ENCODE assay signal across 8 mouse cellular contexts in genomic region chr10:128921883-128922821, GRCm38 (mm10). TPM values are rescaled to one million over a fixed set of nuclear protein-coding genes. Genes with fewer than 3 reads are reported as not detected.
DNase-seq lines count a peak whose midpoint lies in the region; ATAC-seq lines count a peak whose summit lies in the region.

No protein-coding gene starts in this region.

- H3K4me1 ChIP-seq in megakaryocyte, embryonic 14.5 days = peaks cover 71% of the 10 kb centered on the region
- peaks cover 36% of the 10 kb centered on the region for H3K4me1 ChIP-seq in hindbrain, embryonic 12.5 days
- peaks cover 15% of the 10 kb centered on the region for H3K4me1 ChIP-seq in midbrain, embryonic 14.5 days (ENCODE audit: control insufficient read depth, insufficient read depth, low read length)

- H3K4me2 ChIP-seq in hindbrain, embryonic 12.5 days (replicated peaks) = peak overlapping the region; percentile 74
- H3K4me2 ChIP-seq in midbrain, embryonic 14.5 days (ENCODE audit: low read length) = peak overlapping the region; percentile 69

- H3K9me3 ChIP-seq in megakaryocyte, embryonic 14.5 days = no peaks in the 10 kb centered on the region
- no peaks in the 10 kb centered on the region for H3K9me3 ChIP-seq in hindbrain, embryonic 12.5 days (replicated peaks)
- H3K9me3 ChIP-seq in midbrain, embryonic 14.5 days (ENCODE audit: control insufficient read depth, low read length) = no peaks in the 10 kb centered on the region

- no peak overlapping the region for H3K27ac ChIP-seq in hindbrain, embryonic 12.5 days
- H3K27ac ChIP-seq in midbrain, embryonic 14.5 days (replicated peaks; ENCODE audit: low read depth, low read length) = peak overlapping the region; percentile 94; the same call in 1 of the 2 replicates

- peaks cover 47% of the 10 kb centered on the region for H3K36me3 ChIP-seq in megakaryocyte, embryonic 14.5 days (replicated peaks; ENCODE audit: low read length)
- H3K36me3 ChIP-seq in hindbrain, embryonic 12.5 days = peaks cover 14% of the 10 kb centered on the region
- peaks cover 11% of the 10 kb centered on the region; the same call in 1 of the 2 replicates for H3K36me3 ChIP-seq in midbrain, embryonic 14.5 days (ENCODE audit: control insufficient read depth, insufficient read depth, low read length)

- H3K9ac ChIP-seq in hindbrain, embryonic 12.5 days = peak overlapping the region; percentile 80
- H3K9ac ChIP-seq in midbrain, embryonic 14.5 days (replicated peaks; ENCODE audit: low read length) = peak overlapping the region; percentile 85; the same call in 1 of the 2 replicates

- 72% methylated on average over 16 of the region's 16 CpGs for WGBS in hindbrain, embryonic 12.5 days
- 77% methylated on average over 16 of the region's 16 CpGs for WGBS in midbrain, embryonic 14.5 days

- peak overlapping the region; percentile 93 for H3K4me3 ChIP-seq in megakaryocyte, embryonic 14.5 days (replicated peaks)
- H3K4me3 ChIP-seq in hindbrain, embryonic 12.5 days = peak overlapping the region; percentile 80
- H3K4me3 ChIP-seq in midbrain, embryonic 14.5 days (replicated peaks; ENCODE audit: low read depth, low read length) = peak overlapping the region; percentile 82

- no peaks in the 10 kb centered on the region for H3K27me3 ChIP-seq in megakaryocyte, embryonic 14.5 days (replicated peaks)
- no peaks in the 10 kb centered on the region for H3K27me3 ChIP-seq in hindbrain, embryonic 12.5 days
- no peaks in the 10 kb centered on the region for H3K27me3 ChIP-seq in midbrain, embryonic 14.5 days (ENCODE audit: control insufficient read depth, insufficient read depth, low read length)

- peak; percentile 69 for DNase-seq in cerebellum, adult 9-10 months
- DNase-seq in midbrain, embryonic 14.5 days = no peak
- no peak for DNase-seq in thymus, postnatal 36 days
- DNase-seq in urinary bladder, postnatal 36 days (ENCODE audit: low spot score in 2 of 2) = no peak

- no peak for ATAC-seq in cerebellum, adult (ENCODE audit: insufficient number of reproducible peaks, low FRiP score, low TSS enrichment)
- no peak for ATAC-seq in megakaryocyte, adult 5-6 weeks (ENCODE audit: poor library complexity, severe bottlenecking)
- no peak for ATAC-seq in hindbrain, embryonic 12.5 days (ENCODE audit: low FRiP score)
- ATAC-seq in midbrain, embryonic 14.5 days (ENCODE audit: low FRiP score, low TSS enrichment) = no peak

RNA-seq across cellular contexts. Expression of gene Rdh5, which starts 0.5 kb away (rescaled TPM):
- 15.8 and 37.7 TPM in 2 replicates for polyA plus RNA-seq in megakaryocyte, embryonic 14.5 days (2012; ENCODE audit: insufficient read depth, low replicate concordance)
- total RNA-seq in megakaryocyte, adult 5-6 weeks (2015) = 3.4 and 6.0 TPM in 2 replicates
- 0.94 and 3.6 TPM in 2 replicates for total RNA-seq in megakaryocyte, adult 5-6 weeks (2017)
- 11.3 and 15.7 TPM in 2 replicates for polyA plus RNA-seq in hindbrain, embryonic 12.5 days (2016; fragmentation: Nextera tagmentation; extraction: Ambion mirVana)
- polyA plus RNA-seq in midbrain, embryonic 14.5 days (2014; fragmentation: Nextera tagmentation; extraction: Ambion mirVana) = 11.6 and 15.2 TPM in 2 replicates

RNA-seq across cellular contexts. Expression of gene Bloc1s1, which starts 1.7 kb away (rescaled TPM):
- polyA plus RNA-seq in megakaryocyte, embryonic 14.5 days (2012; ENCODE audit: insufficient read depth, low replicate concordance) = 56.5 and 587 TPM in 2 replicates
- total RNA-seq in megakaryocyte, adult 5-6 weeks (2015) = 190 and 212 TPM in 2 replicates
- total RNA-seq in megakaryocyte, adult 5-6 weeks (2017) = 135 and 165 TPM in 2 replicates
- polyA plus RNA-seq in hindbrain, embryonic 12.5 days (2016; fragmentation: Nextera tagmentation; extraction: Ambion mirVana) = 210 and 235 TPM in 2 replicates
- 249 and 282 TPM in 2 replicates for polyA plus RNA-seq in midbrain, embryonic 14.5 days (2014; fragmentation: Nextera tagmentation; extraction: Ambion mirVana)

RNA-seq across cellular contexts. Expression of gene Itga7, which starts 11.5 kb away (rescaled TPM):
- polyA plus RNA-seq in megakaryocyte, embryonic 14.5 days (2012; ENCODE audit: insufficient read depth, low replicate concordance) = 1.1 and 1.9 TPM in 2 replicates
- total RNA-seq in megakaryocyte, adult 5-6 weeks (2015) = not detected in 2 replicates
- total RNA-seq in megakaryocyte, adult 5-6 weeks (2017) = not detected in 2 replicates
- 3.6 and 4.4 TPM in 2 replicates for polyA plus RNA-seq in hindbrain, embryonic 12.5 days (2016; fragmentation: Nextera tagmentation; extraction: Ambion mirVana)
- polyA plus RNA-seq in midbrain, embryonic 14.5 days (2014; fragmentation: Nextera tagmentation; extraction: Ambion mirVana) = 3.4 and 4.9 TPM in 2 replicates

RNA-seq across cellular contexts. Expression of gene Cd63, which starts 21.4 kb away (rescaled TPM):
- 17.7 and 57.2 TPM in 2 replicates for polyA plus RNA-seq in megakaryocyte, embryonic 14.5 days (2012; ENCODE audit: insufficient read depth, low replicate concordance)
- 60.5 and 76.0 TPM in 2 replicates for total RNA-seq in megakaryocyte, adult 5-6 weeks (2015)
- total RNA-seq in megakaryocyte, adult 5-6 weeks (2017) = 46.8 and 47.1 TPM in 2 replicates
- polyA plus RNA-seq in hindbrain, embryonic 12.5 days (2016; fragmentation: Nextera tagmentation; extraction: Ambion mirVana) = 258 and 273 TPM in 2 replicates
- polyA plus RNA-seq in midbrain, embryonic 14.5 days (2014; fragmentation: Nextera tagmentation; extraction: Ambion mirVana) = 120 and 138 TPM in 2 replicates

RNA-seq across cellular contexts. Expression of gene Gdf11, which starts 30.6 kb away (rescaled TPM):
- 0.18 TPM in 1 of 2 replicates, not detected in the other for polyA plus RNA-seq in megakaryocyte, embryonic 14.5 days (2012; ENCODE audit: insufficient read depth, low replicate concordance)
- total RNA-seq in megakaryocyte, adult 5-6 weeks (2015) = 0.07 and 0.18 TPM in 2 replicates
- 0.18 and 0.28 TPM in 2 replicates for total RNA-seq in megakaryocyte, adult 5-6 weeks (2017)
- polyA plus RNA-seq in hindbrain, embryonic 12.5 days (2016; fragmentation: Nextera tagmentation; extraction: Ambion mirVana) = 10.7 and 11.5 TPM in 2 replicates
- 7.9 and 9.6 TPM in 2 replicates for polyA plus RNA-seq in midbrain, embryonic 14.5 days (2014; fragmentation: Nextera tagmentation; extraction: Ambion mirVana)
